Mouse (Mus musculus) right cerebral cortex, postnatal 14 days (tissue): Measurements from ENCODE around the gene Kcnh4.

Source experiments
- DNase-seq: peaks from one replicate; pipeline ENCODE4 v3.0.0; 2022

Gene Kcnh4

GRCm38 (mm10) chr11:100729976-100730375, 29.8 kb downstream of the Kcnh4 start:
- DNase-seq, result no peak

GRCm38 (mm10) chr11:100728601-100729000, 31.1 kb downstream of the Kcnh4 start:
- no peak for DNase-seq

- DNase-seq, result no peak
Observed at GRCm38 (mm10) chr11:100727201-100727600, 32.5 kb downstream of the Kcnh4 start.

- DNase-seq, result no peak
Observed at GRCm38 (mm10) chr11:100724919-100725512, 34.7 kb downstream of the Kcnh4 start.

GRCm38 (mm10) chr11:100722493-100723028, 37.2 kb downstream of the Kcnh4 start:
- no peak for DNase-seq

- no peak for DNase-seq
Observed at GRCm38 (mm10) chr11:100721776-100722492, 37.8 kb downstream of the Kcnh4 start.

GRCm38 (mm10) chr11:100721254-100721653, 38.5 kb downstream of the Kcnh4 start:
- DNase-seq, result no peak

- no peak for DNase-seq
Observed at GRCm38 (mm10) chr11:100720345-100720744, 39.4 kb downstream of the Kcnh4 start.

- no peak for DNase-seq
Observed at GRCm38 (mm10) chr11:100719893-100720292, 39.8 kb downstream of the Kcnh4 start.

- no peak for DNase-seq
Observed at GRCm38 (mm10) chr11:100719312-100719711, 40.4 kb downstream of the Kcnh4 start.

- DNase-seq, result no peak
Observed at GRCm38 (mm10) chr11:100718866-100719265, 40.9 kb downstream of the Kcnh4 start.

GRCm38 (mm10) chr11:100718462-100718861, 41.3 kb downstream of the Kcnh4 start:
- DNase-seq, result no peak

GRCm38 (mm10) chr11:100716649-100717048, 43.1 kb downstream of the Kcnh4 start:
- no peak for DNase-seq

- DNase-seq, result no peak
Observed at GRCm38 (mm10) chr11:100714948-100715347, 44.8 kb downstream of the Kcnh4 start.

- peak; percentile 92 for DNase-seq
Observed at GRCm38 (mm10) chr11:100714534-100714915, 45.2 kb downstream of the Kcnh4 start.

- DNase-seq, result peak; percentile 53
Observed at GRCm38 (mm10) chr11:100713735-100714533, 45.8 kb downstream of the Kcnh4 start, which contains the start of gene Hspb9. Gene Hspb9, plus strand, starts transcription at chr11:100713850.

- no peak for DNase-seq
Observed at GRCm38 (mm10) chr11:100713174-100713573, 46.6 kb downstream of the Kcnh4 start.

- peak; percentile 87 for DNase-seq
Observed at GRCm38 (mm10) chr11:100711783-100712615, 47.7 kb downstream of the Kcnh4 start, which contains the start of gene Kat2a. Gene Kat2a, minus strand, starts transcription at chr11:100712465.

GRCm38 (mm10) chr11:100710977-100711376, 48.8 kb downstream of the Kcnh4 start:
- DNase-seq, result no peak

- no peak for DNase-seq
Observed at GRCm38 (mm10) chr11:100710528-100710927, 49.2 kb downstream of the Kcnh4 start.

GRCm38 (mm10) chr11:100709201-100709810, 50.4 kb downstream of the Kcnh4 start:
- no peak for DNase-seq
